Mouse (Mus musculus) hindlimb bud, embryonic 11.5 days (tissue): ENCODE measurements at regions not wholly inside any gene's neighbourhood (a gene's known extent, or its start where the extent isn't known, plus 50 kb on each side); places are given as distances from the start of the nearest gene placed in this dataset.

Experiments used
- DNase-seq: peaks from one replicate; pipeline ENCODE4 v3.0.0-alpha.2; 2012; ENCODE audit warnings: low read depth, low spot score; ENCODE audit errors: extremely low spot score

GRCm38 (mm10) chr4:56275836-56276235 lies 464.0 kb upstream of the Gm26657 start:
- no peak for DNase-seq

- DNase-seq = no peak
Observed at GRCm38 (mm10) chr4:56271390-56271789, 468.5 kb upstream of the Gm26657 start.

GRCm38 (mm10) chr4:56264626-56265025 lies 475.2 kb upstream of the Gm26657 start:
- no peak for DNase-seq

GRCm38 (mm10) chr4:56263822-56264221 lies 476.0 kb upstream of the Gm26657 start:
- DNase-seq = no peak

GRCm38 (mm10) chr4:56262589-56262988 lies 477.3 kb upstream of the Gm26657 start:
- DNase-seq = no peak

GRCm38 (mm10) chr4:56261992-56262391 lies 477.9 kb upstream of the Gm26657 start:
- no peak for DNase-seq

- DNase-seq = no peak
Observed at GRCm38 (mm10) chr4:56252375-56252774, 487.5 kb upstream of the Gm26657 start.

- no peak for DNase-seq
Observed at GRCm38 (mm10) chr4:56251766-56252165, 488.1 kb upstream of the Gm26657 start.

- no peak for DNase-seq
Observed at GRCm38 (mm10) chr4:56250611-56251010, 489.3 kb upstream of the Gm26657 start.

GRCm38 (mm10) chr4:56243863-56244262 lies 496.0 kb upstream of the Gm26657 start:
- peak; percentile 20 for DNase-seq

- no peak for DNase-seq
Observed at GRCm38 (mm10) chr4:56238496-56239488, 501.1 kb upstream of the Gm26657 start.

- DNase-seq = no peak
Observed at GRCm38 (mm10) chr4:56231414-56231813, 508.5 kb upstream of the Gm26657 start.

- no peak for DNase-seq
Observed at GRCm38 (mm10) chr4:56230451-56230850, 509.4 kb upstream of the Gm26657 start.

GRCm38 (mm10) chr4:56226493-56226892 lies 513.4 kb upstream of the Gm26657 start:
- no peak for DNase-seq

- no peak for DNase-seq
Observed at GRCm38 (mm10) chr4:56224542-56224941, 515.3 kb upstream of the Gm26657 start.

- DNase-seq = no peak
Observed at GRCm38 (mm10) chr4:56222023-56222776, 517.7 kb upstream of the Gm26657 start.

- DNase-seq = no peak
Observed at GRCm38 (mm10) chr4:56220531-56220930, 519.3 kb upstream of the Gm26657 start.

- no peak for DNase-seq
Observed at GRCm38 (mm10) chr4:56209499-56209898, 530.4 kb upstream of the Gm26657 start.

GRCm38 (mm10) chr4:56207726-56208125 lies 532.1 kb upstream of the Gm26657 start:
- no peak for DNase-seq

- no peak for DNase-seq
Observed at GRCm38 (mm10) chr4:56205069-56205468, 534.8 kb upstream of the Gm26657 start.

- no peak for DNase-seq
Observed at GRCm38 (mm10) chr4:56193365-56193764, 546.5 kb upstream of the Gm26657 start.

GRCm38 (mm10) chr4:56192516-56192915 lies 547.4 kb upstream of the Gm26657 start:
- no peak for DNase-seq
